Mouse (Mus musculus): ENCODE results near the gene Myh6.

DNA sequence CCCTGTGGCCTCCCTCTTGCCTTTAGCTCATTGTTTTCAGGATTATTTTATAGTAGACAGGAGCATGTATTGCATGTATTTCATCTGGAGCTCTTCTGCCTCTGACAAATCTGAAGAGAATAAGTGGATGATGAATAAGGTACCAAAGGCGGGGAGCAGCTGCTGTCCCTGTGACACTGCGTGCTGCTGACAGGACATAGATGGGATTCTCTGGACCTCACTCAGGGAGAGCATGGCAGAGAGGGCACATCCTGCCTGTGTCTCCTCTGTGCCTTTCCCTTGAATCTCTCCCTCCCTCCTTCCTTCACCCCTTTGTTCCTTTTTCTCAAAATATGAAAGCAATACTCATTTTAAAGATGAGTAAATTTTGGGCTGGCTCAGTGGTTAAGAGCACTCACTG lies 38.8 kb upstream of the Myh6 start:
- TF ChIP-seq CTCF (IDR thresholded peaks at IDR 0.05; ENCODE audit: control insufficient read depth, insufficient read depth, low read length) (no peak), POLR2A (IDR thresholded peaks at IDR 0.05; ENCODE audit: borderline replicate concordance, control insufficient read depth, low read depth, low read length) (no peak)

All from bone marrow, adult 2 months (tissue).